ENCODE assay signal across 16 mouse cellular contexts in the genomic region with DNA sequence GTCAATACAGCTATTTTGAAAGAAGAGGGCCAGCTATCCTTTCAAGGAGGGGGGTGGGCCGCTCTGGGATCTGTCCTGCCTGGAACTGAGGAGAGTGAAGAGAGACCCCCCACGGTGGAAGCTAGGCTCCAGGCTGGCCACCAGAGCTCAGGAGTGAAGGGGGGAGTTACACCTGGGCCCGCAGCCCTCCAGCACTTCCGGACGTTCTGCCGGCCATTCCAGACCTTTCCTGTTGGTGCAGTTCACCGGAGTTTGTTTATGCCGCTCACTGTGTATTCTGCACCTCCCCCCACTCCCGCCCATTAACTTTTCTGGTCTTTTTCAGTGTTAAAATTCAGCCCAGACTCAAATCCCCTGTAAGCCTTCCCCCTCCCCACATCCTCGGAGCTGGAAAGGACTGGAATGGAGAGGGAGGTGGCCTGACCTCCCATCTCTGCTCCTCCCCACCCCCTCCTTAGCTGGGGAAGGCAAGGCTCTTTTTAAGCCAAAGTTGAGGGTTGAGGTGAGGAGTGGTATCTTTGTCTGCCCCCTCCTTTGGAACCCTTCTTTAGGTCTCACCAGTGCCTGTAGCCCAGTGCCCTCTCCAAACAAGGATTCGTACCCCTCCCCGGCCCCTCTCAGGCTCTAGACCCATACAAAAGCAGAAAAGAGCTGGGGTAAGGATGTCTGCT. TPM values are rescaled to one million over a fixed set of nuclear protein-coding genes. Genes with fewer than 3 reads are reported as not detected.
DNase-seq lines count a peak whose midpoint lies in the region; ATAC-seq lines count a peak whose summit lies in the region.
"Had no signal": no experiment of that assay in that cellular context is flagged by ENCODE, and none has a peak within 500 bp of the region (broad histone marks: within the 10 kb centered on the region; RNA-seq: fewer than 3 reads in every experiment).

No protein-coding gene starts in this region.

- H3K4me2 ChIP-seq in liver, embryonic 11.5 days, result no peak overlapping the region
- H3K4me2 ChIP-seq in embryonic facial prominence, embryonic 12.5 days (replicated peaks), result 0 out of 2 replicates have a peak overlapping the region, but pooled peaks have one; percentile 13
- no peak overlapping the region for H3K4me2 ChIP-seq in stomach, embryonic 14.5 days (replicated peaks; ENCODE audit: low read depth, low read length)
- H3K4me2 ChIP-seq: neural tube, embryonic 12.5 days had no signal

- intact Hi-C loops in left cerebral cortex, postnatal 10 days (cut with DNase I), result no loop called here

- DNase-seq in liver, embryonic 11.5 days (ENCODE audit: low spot score), result peak; percentile 33
- DNase-seq in liver, result no peak
- DNase-seq in kidney, postnatal 36 days, result peak; percentile 16 to 21
- DNase-seq in right cerebral cortex, adult 2 months (ENCODE audit: low spot score in 2 of 2), result no peak
- DNase-seq in thymus, postnatal 10 days (ENCODE audit: low spot score in 2 of 2), result no peak
- no peak for DNase-seq in left cerebral cortex, postnatal 10 days (ENCODE audit: extremely low spot score in 1 of 2, low spot score in 2 of 2)
- DNase-seq: cerebellum, adult 8-10 months; left cerebral cortex, postnatal 4 days; lung, postnatal 36 days; right cerebral cortex, adult 18-20 months had no signal

- WGBS in liver, embryonic 11.5 days, result 32% methylated on average over 12 of the region's 12 CpGs
- 31% methylated on average over 12 of the region's 12 CpGs for WGBS in embryonic facial prominence, embryonic 12.5 days
- WGBS in stomach, embryonic 14.5 days, result 25% methylated on average over 12 of the region's 12 CpGs

- no peak overlapping the region; the same call in 1 of the 2 replicates for H3K27ac ChIP-seq in liver, embryonic 11.5 days (ENCODE audit: low read depth, low read length)
- H3K27ac ChIP-seq in embryonic facial prominence, embryonic 12.5 days, result no peak overlapping the region
- H3K27ac ChIP-seq in stomach, embryonic 14.5 days (ENCODE audit: low read length), result no peak overlapping the region
- H3K27ac ChIP-seq: heart, embryonic 10.5 days; hindbrain, embryonic 10.5 days; layer of hippocampus, adult 2 months; neural tube, embryonic 12.5 days had no signal

- H3K9ac ChIP-seq in liver, embryonic 11.5 days (ENCODE audit: low read depth, low read length), result no peak overlapping the region
- no peak overlapping the region for H3K9ac ChIP-seq in embryonic facial prominence, embryonic 12.5 days
- H3K9ac ChIP-seq in stomach, embryonic 14.5 days (replicated peaks; ENCODE audit: low read depth, low read length), result no peak overlapping the region
- H3K9ac ChIP-seq: neural tube, embryonic 12.5 days had no signal

- no peak overlapping the region for H3K4me3 ChIP-seq in liver, embryonic 11.5 days (ENCODE audit: low read depth, low read length)
- no peak overlapping the region for H3K4me3 ChIP-seq in embryonic facial prominence, embryonic 12.5 days
- H3K4me3 ChIP-seq in stomach, embryonic 14.5 days (ENCODE audit: low read depth, low read length), result no peak overlapping the region
- H3K4me3 ChIP-seq: heart, embryonic 10.5 days; hindbrain, embryonic 10.5 days; layer of hippocampus, adult 2 months; neural tube, embryonic 12.5 days had no signal

- no peaks in the 10 kb centered on the region for H3K36me3 ChIP-seq in liver, embryonic 11.5 days (ENCODE audit: control insufficient read depth, insufficient read depth, low read length)
- H3K36me3 ChIP-seq in embryonic facial prominence, embryonic 12.5 days, result no peaks in the 10 kb centered on the region
- no peaks in the 10 kb centered on the region for H3K36me3 ChIP-seq in stomach, embryonic 14.5 days (ENCODE audit: control insufficient read depth, insufficient read depth, low read length)
- H3K36me3 ChIP-seq: heart, embryonic 10.5 days; hindbrain, embryonic 10.5 days; neural tube, embryonic 12.5 days had no signal

- peaks cover 3% of the 10 kb centered on the region for H3K27me3 ChIP-seq in liver, embryonic 11.5 days (replicated peaks; ENCODE audit: control insufficient read depth, insufficient read depth, low read length)
- H3K27me3 ChIP-seq in embryonic facial prominence, embryonic 12.5 days, result no peaks in the 10 kb centered on the region
- H3K27me3 ChIP-seq in stomach, embryonic 14.5 days (ENCODE audit: control insufficient read depth, insufficient read depth, low read length), result no peaks in the 10 kb centered on the region
- H3K27me3 ChIP-seq: neural tube, embryonic 12.5 days had no signal

- no peaks in the 10 kb centered on the region for H3K4me1 ChIP-seq in liver, embryonic 11.5 days (replicated peaks; ENCODE audit: control insufficient read depth, insufficient read depth, low read length)
- H3K4me1 ChIP-seq in embryonic facial prominence, embryonic 12.5 days, result no peaks in the 10 kb centered on the region
- H3K4me1 ChIP-seq in stomach, embryonic 14.5 days (ENCODE audit: control insufficient read depth, insufficient read depth, low read length), result no peaks in the 10 kb centered on the region
- H3K4me1 ChIP-seq: heart, embryonic 10.5 days; neural tube, embryonic 12.5 days had no signal

- no peak for ATAC-seq in liver, embryonic 11.5 days (replicated peaks; ENCODE audit: low FRiP score)
- no peak for ATAC-seq in embryonic facial prominence, embryonic 12.5 days (ENCODE audit: insufficient number of reproducible peaks, insufficient read depth, low FRiP score, low TSS enrichment)
- ATAC-seq in stomach, embryonic 14.5 days (ENCODE audit: insufficient number of reproducible peaks, insufficient read depth, low FRiP score, low read depth), result peak; percentile 46; the same call in 1 of the 2 replicates

- H3K9me3 ChIP-seq in liver, embryonic 11.5 days (ENCODE audit: control insufficient read depth, low read length), result no peaks in the 10 kb centered on the region
- no peaks in the 10 kb centered on the region for H3K9me3 ChIP-seq in embryonic facial prominence, embryonic 12.5 days
- no peaks in the 10 kb centered on the region for H3K9me3 ChIP-seq in stomach, embryonic 14.5 days (ENCODE audit: control insufficient read depth, low read depth, low read length)
- H3K9me3 ChIP-seq: heart, embryonic 10.5 days; hindbrain, embryonic 10.5 days; neural tube, embryonic 12.5 days had no signal

RNA-seq across cellular contexts. Expression of gene Dusp9, which starts 44.6 kb away (rescaled TPM):
- polyA plus RNA-seq in liver, embryonic 11.5 days (2014; fragmentation: Nextera tagmentation; extraction: Ambion mirVana), result 20.6 and 30.7 TPM in 2 replicates
- 23.2 and 23.7 TPM in 2 replicates for polyA plus RNA-seq in embryonic facial prominence, embryonic 12.5 days (2016; fragmentation: Nextera tagmentation; extraction: Ambion mirVana)
- 5.0 and 7.3 TPM in 2 replicates for polyA plus RNA-seq in stomach, embryonic 14.5 days (2014; fragmentation: Nextera tagmentation; extraction: Ambion mirVana)
- total RNA-seq in left cerebral cortex, postnatal 10 days (2021), result under 1 TPM; 0.47 to 0.87 TPM

Comparison
In these comparisons a context has a peak if more than half of its experiments do, and no peak if none do; other contexts are left out.
1. DNase-seq: peak in liver, embryonic 11.5 days (single experiment) and kidney, postnatal 36 days (2 of 2); none in liver (single experiment), right cerebral cortex, adult 2 months (0 of 2), thymus, postnatal 10 days (0 of 2) and left cerebral cortex, postnatal 10 days (0 of 2).